Mouse (Mus musculus) kidney, embryonic 14.5 days (tissue): ENCODE results near the gene Cfap61. TPM values are rescaled to one million over a fixed set of nuclear protein-coding genes. Genes with fewer than 3 reads are reported as not detected.

Experiments used
- ATAC-seq: fragments of 200-750 bp; cut with Nextera tagmentation; 2 replicates; pipeline ENCODE4 v1.8.0; 2017; ENCODE audit warnings: moderate number of reproducible peaks, mild to moderate bottlenecking, moderate TSS enrichment, moderate library complexity; ENCODE audit not compliant: low FRiP score, low TSS enrichment
- H3K27ac ChIP-seq: fragments of 300-500 bp; sonication (generic); 2 replicates; pipeline ENCODE4 v1.5.1; 2014; ENCODE audit warnings: low read depth, mild to moderate bottlenecking, low read length, moderate library complexity, mixed read lengths
- H3K27me3 ChIP-seq: fragments of 300-500 bp; sonication (generic); 2 replicates; pipeline ENCODE4 v1.6.1; 2014; ENCODE audit warnings: mild to moderate bottlenecking, low read length; ENCODE audit not compliant: control insufficient read depth, insufficient read depth
- H3K36me3 ChIP-seq: fragments of 300-500 bp; sonication (generic); 2 replicates; pipeline ENCODE4 v1.6.1; 2014; ENCODE audit warnings: low read length, mixed read lengths; ENCODE audit not compliant: control insufficient read depth, insufficient read depth
- H3K4me1 ChIP-seq: fragments of 300-500 bp; sonication (generic); 2 replicates; pipeline ENCODE4 v1.6.1; 2014; ENCODE audit warnings: low read length, mixed read lengths; ENCODE audit not compliant: control insufficient read depth, insufficient read depth
- H3K4me2 ChIP-seq: fragments of 300-500 bp; sonication (generic); replicated peaks from 2 replicates; pipeline ENCODE4 v1.6.1; 2014; ENCODE audit warnings: low read depth, mild to moderate bottlenecking, low read length
- H3K4me3 ChIP-seq: fragments of 300-500 bp; sonication (generic); 2 replicates; pipeline ENCODE4 v1.5.1; 2014; ENCODE audit warnings: mild to moderate bottlenecking, low read length
- H3K9ac ChIP-seq: fragments of 300-500 bp; sonication (generic); 2 replicates; pipeline ENCODE4 v1.6.1; 2014; ENCODE audit warnings: low read depth, mild to moderate bottlenecking, low read length, moderate library complexity
- H3K9me3 ChIP-seq: fragments of 300-500 bp; sonication (generic); 2 replicates; pipeline ENCODE4 v1.6.1; 2016; ENCODE audit warnings: low read length; ENCODE audit not compliant: control insufficient read depth
- WGBS: fragments of 180-500 bp; shearing (Covaris S2); extraction: QIAGEN DNeasy Blood & Tissue Kit; methylation state at CpG from one replicate; pipeline ENCODE4 v1.1.7; 2014; 5-methylcytosine and 5-hydroxymethylcytosine counted together
- polyA plus RNA-seq: library from polyadenylated mRNA; unstranded; fragments of >200 nt; fragmentation: Nextera tagmentation; extraction: Ambion mirVana; gene quantifications from 2 replicates; pipeline ENCODE4 v1.2.1, GENCODE M21; 2014

Cfap61 gene
- polyA plus RNA-seq, 1 experiment from 2014 or later, result 0.49 TPM

DNA sequence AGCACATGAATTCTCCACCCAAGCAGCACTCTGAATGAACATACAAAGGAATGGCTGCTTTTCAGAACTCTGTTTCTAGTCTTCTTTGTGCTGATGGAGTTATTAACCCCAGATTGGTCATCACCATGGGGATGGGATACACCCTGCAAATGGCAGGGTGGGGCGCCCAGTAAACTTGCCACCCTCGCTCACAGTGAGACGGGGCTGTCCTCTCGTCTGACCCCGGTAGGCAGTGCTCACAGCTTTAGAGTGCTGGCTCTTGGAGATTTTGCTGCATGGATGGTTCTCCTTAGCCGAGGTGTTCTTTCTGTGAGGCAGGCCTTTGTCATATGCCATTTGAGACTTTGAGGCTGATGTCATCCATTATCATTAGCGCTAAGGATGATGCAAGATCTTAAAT lies 24.0 kb downstream of the Cfap61 start:
- Histone ChIP-seq H3K36me3 (no peaks in the 10 kb centered on the region), H3K9ac (no peak overlapping the region), H3K4me3 (no peak overlapping the region), H3K4me2 (no peak overlapping the region), H3K27ac (no peak overlapping the region), H3K9me3 (no peaks in the 10 kb centered on the region), H3K4me1 (no peaks in the 10 kb centered on the region), H3K27me3 (no peaks in the 10 kb centered on the region; the same call in 1 of the 2 replicates)
- WGBS, result 81% methylated on average over 7 of the region's 7 CpGs
- ATAC-seq, result no peak

DNA sequence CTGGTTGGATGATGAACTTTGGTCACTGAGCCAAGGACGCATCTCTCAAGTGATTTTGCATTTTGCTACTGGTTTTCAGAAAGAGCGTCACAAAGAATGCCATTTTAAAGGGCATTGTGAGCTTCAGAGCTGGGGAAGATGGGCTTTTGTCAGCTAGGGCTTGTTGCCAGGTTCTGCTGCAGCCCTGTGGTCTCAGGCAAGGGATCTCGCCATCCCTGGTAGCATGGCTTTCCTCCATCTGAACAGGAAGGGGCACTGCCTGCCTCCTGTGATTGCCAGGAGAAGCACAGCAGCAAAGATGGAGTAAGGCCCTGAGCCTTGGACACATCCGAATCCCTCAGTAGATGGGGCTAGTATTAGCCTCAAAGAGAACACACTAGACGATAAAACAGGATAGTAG lies 27.3 kb downstream of the Cfap61 start:
- H3K36me3 ChIP-seq, result no peaks in the 10 kb centered on the region
- no peaks in the 10 kb centered on the region for H3K9me3 ChIP-seq
- H3K4me1 ChIP-seq, result no peaks in the 10 kb centered on the region
- H3K9ac ChIP-seq, result no peak overlapping the region
- no peak overlapping the region for H3K4me3 ChIP-seq
- H3K4me2 ChIP-seq, result no peak overlapping the region
- no peak for ATAC-seq
- no peak overlapping the region for H3K27ac ChIP-seq
- H3K27me3 ChIP-seq, result no peaks in the 10 kb centered on the region
- WGBS, result 83% methylated on average over 5 of the region's 5 CpGs

DNA sequence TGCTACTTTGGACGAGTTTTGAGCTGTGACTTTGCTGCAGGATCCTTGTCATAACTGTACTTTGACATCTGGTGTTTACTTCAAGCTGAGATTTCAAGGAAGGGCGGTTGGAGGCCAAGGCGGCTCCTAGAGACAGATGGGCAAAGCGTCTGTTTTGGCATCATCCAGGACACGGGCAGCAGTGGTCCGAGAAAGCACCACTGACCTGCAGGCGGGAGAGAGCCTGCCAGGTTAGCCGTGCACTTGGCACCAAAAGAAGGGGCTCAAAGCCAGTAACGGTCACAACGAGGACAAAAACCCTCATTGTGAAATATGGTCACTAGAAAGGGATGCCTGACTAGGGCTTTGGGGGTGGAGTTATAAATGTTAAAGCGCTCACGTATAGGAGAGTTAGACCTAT lies 36.2 kb downstream of the Cfap61 start:
- Histone ChIP-seq H3K4me2 (no peak overlapping the region), H3K4me1 (no peaks in the 10 kb centered on the region), H3K9ac (no peak overlapping the region), H3K27me3 (no peaks in the 10 kb centered on the region), H3K9me3 (no peaks in the 10 kb centered on the region), H3K27ac (no peak overlapping the region), H3K36me3 (no peaks in the 10 kb centered on the region), H3K4me3 (no peak overlapping the region)
- no peak for ATAC-seq
- WGBS, result 86% methylated on average over 12 of the region's 12 CpGs

DNA sequence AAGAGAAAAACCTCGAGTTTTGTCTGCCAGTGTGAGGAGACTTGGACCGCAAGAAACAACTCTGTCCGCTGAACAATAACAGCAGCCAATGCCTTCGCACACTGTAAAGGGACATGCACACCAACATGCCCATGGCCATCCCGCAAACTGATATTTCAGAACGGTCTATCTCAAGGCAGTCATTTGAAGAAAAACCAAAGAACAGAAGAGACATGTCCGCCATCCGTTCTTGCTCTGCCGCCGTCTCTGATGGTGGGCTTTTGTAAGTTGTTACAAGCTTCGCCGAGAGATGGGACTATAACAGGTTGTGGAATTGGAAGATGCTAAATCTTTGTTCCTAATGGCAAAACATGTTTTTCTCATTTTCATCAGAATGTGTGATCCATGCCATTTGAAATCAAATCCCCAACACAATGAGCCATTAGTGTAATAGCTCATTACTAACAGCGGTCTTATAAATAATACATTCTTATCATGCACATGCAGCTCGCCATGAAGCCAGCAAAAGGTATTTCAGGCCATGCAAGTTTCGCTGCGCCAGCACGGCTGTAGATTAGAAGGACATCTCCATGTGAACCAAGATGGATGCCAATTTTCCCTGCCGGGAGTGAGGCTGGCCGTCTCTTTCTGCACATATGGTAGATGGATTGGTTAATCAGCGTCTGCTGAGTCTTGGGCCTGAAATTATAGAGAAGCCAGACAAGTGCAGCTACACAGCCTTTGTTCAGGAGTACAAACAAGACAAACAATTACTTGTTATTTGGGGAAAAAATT lies 36.8 kb downstream of the Cfap61 start:
- Histone ChIP-seq H3K36me3 (no peaks in the 10 kb centered on the region), H3K27me3 (no peaks in the 10 kb centered on the region), H3K4me3 (no peak overlapping the region), H3K4me2 (no peak overlapping the region), H3K27ac (no peak overlapping the region), H3K4me1 (no peaks in the 10 kb centered on the region), H3K9me3 (no peaks in the 10 kb centered on the region), H3K9ac (no peak overlapping the region)
- WGBS, result 93% methylated on average over 20 of the region's 20 CpGs
- ATAC-seq, result no peak

DNA sequence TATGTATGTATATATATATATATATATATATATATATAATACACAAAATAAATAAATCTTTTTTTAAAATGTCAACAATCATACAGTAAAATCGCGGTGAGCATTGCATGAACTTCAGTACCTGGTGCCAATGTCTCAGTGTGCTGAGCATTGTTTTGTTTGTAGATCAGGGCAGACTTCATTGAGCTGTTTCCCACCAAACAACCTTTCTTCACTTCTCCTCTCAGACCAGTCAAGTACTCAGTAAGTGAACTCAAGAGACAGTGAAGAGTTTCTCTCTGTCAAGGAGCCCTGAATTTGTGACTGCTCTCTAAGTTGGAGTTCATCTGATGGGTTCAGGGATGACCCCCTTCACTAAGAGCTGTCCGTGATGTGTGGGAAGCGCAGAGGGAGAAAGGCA lies 38.0 kb downstream of the Cfap61 start:
- Histone ChIP-seq H3K9ac (no peak overlapping the region), H3K27me3 (no peaks in the 10 kb centered on the region), H3K36me3 (no peaks in the 10 kb centered on the region), H3K4me1 (no peaks in the 10 kb centered on the region), H3K9me3 (no peaks in the 10 kb centered on the region), H3K27ac (no peak overlapping the region), H3K4me3 (no peak overlapping the region), H3K4me2 (no peak overlapping the region)
- WGBS, result 86% methylated on average over 4 of the region's 4 CpGs
- ATAC-seq, result no peak

DNA sequence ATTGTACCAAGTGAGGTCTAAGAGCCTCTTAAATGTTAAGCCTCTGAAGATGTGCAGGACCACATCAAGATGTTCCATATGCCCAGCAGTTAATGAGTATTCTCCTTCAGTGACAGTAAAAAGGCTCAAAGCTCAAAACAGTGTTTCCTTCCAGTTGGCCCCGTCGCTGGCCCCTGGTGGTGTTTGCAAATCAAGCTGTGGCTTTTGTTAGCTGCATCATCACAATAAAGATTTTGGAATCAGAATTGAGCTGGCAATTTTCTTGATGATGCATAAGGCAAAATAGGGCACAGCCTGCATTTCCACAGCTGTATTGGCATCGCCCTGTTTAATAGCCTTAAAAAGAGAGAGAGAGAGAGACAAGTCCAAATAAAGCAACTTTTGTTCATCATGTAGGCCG lies 45.0 kb downstream of the Cfap61 start:
- no peak overlapping the region for H3K9ac ChIP-seq
- H3K27ac ChIP-seq, result no peak overlapping the region
- H3K27me3 ChIP-seq, result no peaks in the 10 kb centered on the region
- WGBS, result 79% methylated on average over 4 of the region's 4 CpGs
- no peaks in the 10 kb centered on the region for H3K36me3 ChIP-seq
- H3K9me3 ChIP-seq, result no peaks in the 10 kb centered on the region
- no peak overlapping the region for H3K4me2 ChIP-seq
- no peak for ATAC-seq
- H3K4me1 ChIP-seq, result no peaks in the 10 kb centered on the region
- H3K4me3 ChIP-seq, result no peak overlapping the region

DNA sequence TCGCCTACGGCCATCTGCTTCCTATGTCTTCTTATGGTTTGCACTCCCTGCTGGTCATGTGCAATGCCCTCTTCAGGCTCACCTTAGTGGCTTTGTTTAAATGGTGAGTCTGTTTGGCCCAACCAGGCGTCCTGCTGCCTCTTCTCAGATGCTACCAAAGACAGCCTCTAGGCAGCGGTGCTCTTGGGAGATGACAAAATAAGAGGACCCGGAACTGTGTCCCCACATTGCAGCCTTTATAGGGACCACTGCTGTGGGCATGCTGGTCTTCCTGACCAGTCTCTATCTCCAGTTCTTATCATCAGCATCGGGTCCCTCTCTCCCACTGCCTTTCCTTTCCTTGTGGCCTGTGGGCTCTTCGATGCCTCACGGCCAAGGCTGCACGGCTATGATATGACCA lies 46.3 kb downstream of the Cfap61 start:
- no peaks in the 10 kb centered on the region for H3K36me3 ChIP-seq
- H3K4me3 ChIP-seq, result no peak overlapping the region
- no peak overlapping the region for H3K4me2 ChIP-seq
- no peak overlapping the region for H3K27ac ChIP-seq
- no peaks in the 10 kb centered on the region for H3K9me3 ChIP-seq
- no peaks in the 10 kb centered on the region for H3K4me1 ChIP-seq
- no peaks in the 10 kb centered on the region for H3K27me3 ChIP-seq
- WGBS, result 90% methylated on average over 9 of the region's 9 CpGs
- H3K9ac ChIP-seq, result no peak overlapping the region
- no peak for ATAC-seq

GRCm38 (mm10) chr2:145981699-145982112 lies 47.1 kb downstream of the Cfap61 start:
- Histone ChIP-seq H3K27ac (no peak overlapping the region), H3K9ac (no peak overlapping the region), H3K4me2 (no peak overlapping the region), H3K36me3 (no peaks in the 10 kb centered on the region), H3K9me3 (no peaks in the 10 kb centered on the region), H3K27me3 (no peaks in the 10 kb centered on the region), H3K4me3 (no peak overlapping the region), H3K4me1 (no peaks in the 10 kb centered on the region)
- WGBS, result 47% methylated on average over 6 of the region's 6 CpGs
- ATAC-seq, result no peak

DNA sequence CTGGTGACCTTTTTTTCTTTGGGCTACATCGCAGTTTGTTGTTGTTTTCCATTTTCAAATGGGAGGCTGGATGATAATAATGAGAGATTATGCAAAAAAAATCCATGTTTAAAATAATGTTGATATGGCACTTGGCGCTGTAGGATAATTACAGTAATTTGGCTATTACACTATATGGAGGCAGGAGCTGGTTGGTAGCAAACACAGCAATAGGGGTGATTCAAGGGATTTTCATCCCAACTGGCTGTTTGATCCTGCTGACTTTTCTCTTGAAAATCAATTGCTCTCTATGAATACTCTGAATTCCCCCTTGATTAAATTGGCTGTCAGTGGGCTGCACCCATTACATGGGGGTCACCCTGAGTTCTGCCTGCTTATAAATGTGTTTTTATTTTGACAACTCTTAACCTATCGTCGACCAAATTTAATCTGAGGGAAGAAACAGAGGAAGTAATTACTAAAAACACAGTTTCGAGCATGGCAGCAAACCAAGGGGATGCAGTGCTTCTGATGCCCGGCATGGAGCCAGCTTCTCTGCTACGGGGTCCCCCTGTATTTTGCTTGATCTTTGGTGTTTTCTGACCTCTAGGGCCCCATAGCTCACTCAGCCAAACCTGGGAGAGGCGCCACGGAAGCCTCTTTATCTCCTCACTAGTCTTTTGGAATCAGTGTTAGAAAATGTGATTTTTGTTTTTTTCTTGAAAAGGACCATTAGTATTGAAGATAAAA lies 47.9 kb downstream of the Cfap61 start:
- WGBS, result 76% methylated on average over 9 of the region's 9 CpGs
- no peak overlapping the region for H3K9ac ChIP-seq
- H3K4me3 ChIP-seq, result no peak overlapping the region
- no peak overlapping the region for H3K4me2 ChIP-seq
- H3K27ac ChIP-seq, result no peak overlapping the region
- H3K36me3 ChIP-seq, result no peaks in the 10 kb centered on the region
- no peaks in the 10 kb centered on the region for H3K4me1 ChIP-seq
- no peaks in the 10 kb centered on the region for H3K27me3 ChIP-seq
- H3K9me3 ChIP-seq, result no peaks in the 10 kb centered on the region
- ATAC-seq, result no peak
